Mouse (Mus musculus) E14TG2a.4 (cell line): Measurements from ENCODE around the gene Ets1.

Experiments
- CTCF ChIP-seq: conservative IDR thresholded peaks from 2 replicates; pipeline ENCODE4 v1.5.1; 2014; ENCODE audit warnings: low read length
- NANOG ChIP-seq: IDR thresholded peaks from 2 replicates; pipeline ENCODE4 v1.6.1; 2014; ENCODE audit warnings: borderline replicate concordance, low read length, mixed read lengths

GRCm38 (mm10) chr9:32679531-32679930, 43.5 kb downstream of the Ets1 start:
- TF ChIP-seq CTCF (no peak), NANOG (no peak)
